Mouse (Mus musculus): Measurements from ENCODE around the gene Ypel1. TPM values are rescaled to one million over a fixed set of nuclear protein-coding genes. Genes with fewer than 3 reads are reported as not detected.

Ypel1 gene
- total RNA-seq, 2 experiments from 2014 or later = 2.8 TPM; not detected in 1

Other genes with a start within 250 kb of the Ypel1 start
- gene Spag6l, start 240.2 kb upstream of the Ypel1 start, total RNA-seq (2014; fragmentation: Nextera tagmentation) = 0.60 and 4.9 TPM in 2 replicates
- gene Spag6l, start 240.2 kb upstream of the Ypel1 start, total RNA-seq (2017) = 0.52 and 1.8 TPM in 2 replicates
- gene Igll1, start 205.7 kb upstream of the Ypel1 start, total RNA-seq (2014; fragmentation: Nextera tagmentation) = 1.9 and 3.4 TPM in 2 replicates
- gene Igll1, start 205.7 kb upstream of the Ypel1 start, total RNA-seq (2017) = 0.56 and 1.2 TPM in 2 replicates
- gene Top3b, start 199.0 kb upstream of the Ypel1 start, total RNA-seq (2014; fragmentation: Nextera tagmentation) = 128 and 150 TPM in 2 replicates
- 121 and 148 TPM in 2 replicates for gene Top3b, start 199.0 kb upstream of the Ypel1 start, total RNA-seq (2017)
- not detected in 2 replicates for gene Vpreb1, start 198.9 kb upstream of the Ypel1 start, total RNA-seq (2014; fragmentation: Nextera tagmentation)
- 3.4 TPM in 1 of 2 replicates, not detected in the other for gene Vpreb1, start 198.9 kb upstream of the Ypel1 start, total RNA-seq (2017)
- gene Ppm1f, start 173.2 kb upstream of the Ypel1 start, total RNA-seq (2014; fragmentation: Nextera tagmentation) = 37.5 and 40.1 TPM in 2 replicates
- 50.9 and 52.1 TPM in 2 replicates for gene Ppm1f, start 173.2 kb upstream of the Ypel1 start, total RNA-seq (2017)
- 119 and 120 TPM in 2 replicates for gene Mapk1, start 86.3 kb upstream of the Ypel1 start, total RNA-seq (2014; fragmentation: Nextera tagmentation)
- 129 and 130 TPM in 2 replicates for gene Mapk1, start 86.3 kb upstream of the Ypel1 start, total RNA-seq (2017)
- 71.2 and 96.8 TPM in 2 replicates for gene Ppil2, start 41.6 kb downstream of the Ypel1 start, total RNA-seq (2014; fragmentation: Nextera tagmentation)
- 92.8 and 93.5 TPM in 2 replicates for gene Ppil2, start 41.6 kb downstream of the Ypel1 start, total RNA-seq (2017)
- 48.7 and 50.1 TPM in 2 replicates for gene 2610318N02Rik, start 55.5 kb downstream of the Ypel1 start, total RNA-seq (2014; fragmentation: Nextera tagmentation)
- 15.0 and 23.5 TPM in 2 replicates for gene 2610318N02Rik, start 55.5 kb downstream of the Ypel1 start, total RNA-seq (2017)
- 163 and 168 TPM in 2 replicates for gene Sdf2l1, start 62.7 kb downstream of the Ypel1 start, total RNA-seq (2014; fragmentation: Nextera tagmentation)
- 202 and 226 TPM in 2 replicates for gene Sdf2l1, start 62.7 kb downstream of the Ypel1 start, total RNA-seq (2017)
- gene Ydjc, start 74.9 kb downstream of the Ypel1 start, total RNA-seq (2014; fragmentation: Nextera tagmentation) = 19.4 and 28.6 TPM in 2 replicates
- 26.5 and 41.3 TPM in 2 replicates for gene Ydjc, start 74.9 kb downstream of the Ypel1 start, total RNA-seq (2017)
- 3.7 and 7.8 TPM in 2 replicates for gene Ccdc116, start 77.5 kb downstream of the Ypel1 start, total RNA-seq (2014; fragmentation: Nextera tagmentation)
- 1.0 and 3.0 TPM in 2 replicates for gene Ccdc116, start 77.5 kb downstream of the Ypel1 start, total RNA-seq (2017)
- gene Ube2l3, start 133.0 kb downstream of the Ypel1 start, total RNA-seq (2014; fragmentation: Nextera tagmentation) = 213 and 244 TPM in 2 replicates
- gene Ube2l3, start 133.0 kb downstream of the Ypel1 start, total RNA-seq (2017) = 110 and 124 TPM in 2 replicates
- gene Rimbp3, start 138.9 kb downstream of the Ypel1 start, total RNA-seq (2014; fragmentation: Nextera tagmentation) = 0.92 and 1.6 TPM in 2 replicates
- 0.34 and 0.88 TPM in 2 replicates for gene Rimbp3, start 138.9 kb downstream of the Ypel1 start, total RNA-seq (2017)
- 2.3 and 5.0 TPM in 2 replicates for gene Hic2, start 163.9 kb downstream of the Ypel1 start, total RNA-seq (2014; fragmentation: Nextera tagmentation)
- gene Hic2, start 163.9 kb downstream of the Ypel1 start, total RNA-seq (2017) = 2.0 and 2.4 TPM in 2 replicates
- 9.2 and 10.0 TPM in 2 replicates for gene Tmem191c, start 206.4 kb downstream of the Ypel1 start, total RNA-seq (2014; fragmentation: Nextera tagmentation)
- gene Tmem191c, start 206.4 kb downstream of the Ypel1 start, total RNA-seq (2017) = 5.4 and 5.6 TPM in 2 replicates

All from granulocyte monocyte progenitor cell, adult 5-6 weeks (primary cell).